Mouse (Mus musculus) Patski (cell line): ENCODE results near the gene Tmem104. TPM values are rescaled to one million over a fixed set of nuclear protein-coding genes. Genes with fewer than 3 reads are reported as not detected.
A peak's percentile ranks its signal among the peaks of the same experiment; 100 is the strongest.

Experiments used
- ATAC-seq: fragments of 100-300 bp; one replicate; pipeline ENCODE4 v1.8.0; 2021
- CTCF ChIA-PET: fragments of 350-600 bp; sonication (Branson Sonifier 250); formaldehyde crosslinking; loops from one replicate; lab custom pipeline; 2022; ENCODE audit warnings: inconsistent platforms; lab: Charles Lee
- POLR2A ChIA-PET: fragments of 350-600 bp; sonication (Branson Sonifier 250); formaldehyde crosslinking; loops from one replicate; lab custom pipeline; 2022; ENCODE audit warnings: antibody characterized with exemption, inconsistent platforms; lab: Charles Lee
- DNase-seq: peaks from one replicate; pipeline ENCODE4 v3.0.0-alpha.2; 2011; ENCODE audit warnings: low read depth, low spot score
- H3K27me3 ChIP-seq: fragments of 371-371 bp; one replicate; pipeline ENCODE4 v1.5.1; 2021
- CTCF ChIP-seq: fragments of 100-300 bp; IDR thresholded peaks from one replicate; pipeline ENCODE4 v1.5.1; 2021
- in situ Hi-C: fragments of 300-500 bp; cut with MboI; formaldehyde crosslinking; loops from 3 replicates; pipeline ENCODE4 v1.11.1; 2018; ENCODE audit warnings: low pct_unique_long_range_greater_than_20kb, mixed read lengths
- polyA plus RNA-seq: library from polyadenylated mRNA; unstranded; gene quantifications from one replicate; pipeline ENCODE4 v1.2.3, GENCODE M21; 2021

The Tmem104 gene
- polyA plus RNA-seq, 1 experiment from 2014 or later, result 10.2 TPM

GRCm38 (mm10) chr11:115286201-115286993 is 99.1 kb downstream of the Tmem104 start:
- ATAC-seq, result no peak
- H3K27me3 ChIP-seq, result no peaks in the 10 kb centered on the region
- ChIA-PET POLR2A (interaction anchor here (0.9 kb wide), 1 partner anchor 11 kb away, joined by 3 read pairs; no protein-coding TSS in a partner anchor), CTCF (interaction anchor here (1.1 kb wide), 1 partner anchor 84 kb away, joined by 3 read pairs; no protein-coding TSS in a partner anchor)
- no peak for DNase-seq
- no peak for TF ChIP-seq CTCF
- in situ Hi-C loops, result no loop called here

DNA sequence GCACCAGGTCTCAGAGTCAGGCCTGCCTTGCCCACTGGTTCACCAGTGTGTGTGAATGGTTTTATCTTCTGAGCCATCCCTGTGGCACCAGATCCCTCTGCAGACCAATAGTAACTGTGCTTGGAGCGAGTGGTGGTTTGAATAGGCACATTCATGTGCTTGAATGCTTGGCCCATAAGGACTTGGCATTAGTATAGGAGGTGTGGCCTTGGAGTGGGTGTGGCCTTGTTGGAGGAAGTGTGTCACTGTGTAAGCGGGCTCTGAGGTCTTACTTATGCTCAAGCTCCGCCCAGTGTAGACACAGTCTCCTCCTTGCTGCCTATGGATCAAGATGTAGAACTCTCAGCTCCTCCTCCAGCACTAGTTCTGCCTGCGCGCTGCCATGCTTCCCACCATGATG is 100.1 kb downstream of the Tmem104 start:
- CTCF ChIA-PET, result interaction anchor here (1.1 kb wide), 1 partner anchor 85 kb away, joined by 3 read pairs; no protein-coding TSS in a partner anchor
- POLR2A ChIA-PET, result interaction anchor here (0.9 kb wide), 1 partner anchor 12 kb away, joined by 3 read pairs; no protein-coding TSS in a partner anchor
- no peak for ATAC-seq
- no peaks in the 10 kb centered on the region for H3K27me3 ChIP-seq
- in situ Hi-C loops, result no loop called here
- no peak for TF ChIP-seq CTCF
- DNase-seq, result no peak

DNA sequence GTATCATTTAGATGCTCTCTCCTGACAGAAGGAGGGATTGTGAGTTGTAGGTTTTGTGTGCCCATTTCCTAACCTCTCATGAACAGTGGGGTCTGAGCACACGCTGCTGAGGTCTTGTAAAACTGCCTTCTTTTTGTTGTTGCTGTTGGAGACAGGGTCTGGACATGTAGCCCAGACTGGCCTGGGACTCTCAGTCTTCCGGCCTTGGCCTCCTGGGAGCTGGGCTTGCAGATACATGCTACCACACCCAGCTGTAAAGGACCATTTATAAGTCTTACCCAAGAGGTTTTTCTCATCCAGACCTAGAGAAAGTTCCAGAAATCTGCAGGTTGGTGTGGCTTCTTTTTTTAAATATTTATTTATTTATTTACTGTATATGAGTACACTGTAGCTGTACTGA is 101.0 kb downstream of the Tmem104 start:
- H3K27me3 ChIP-seq, result no peaks in the 10 kb centered on the region
- ATAC-seq (no peak), DNase-seq (no peak)
- ChIA-PET POLR2A (no interaction called here), CTCF (no interaction called here)
- in situ Hi-C loops, result no loop called here
- TF ChIP-seq CTCF, result no peak

DNA sequence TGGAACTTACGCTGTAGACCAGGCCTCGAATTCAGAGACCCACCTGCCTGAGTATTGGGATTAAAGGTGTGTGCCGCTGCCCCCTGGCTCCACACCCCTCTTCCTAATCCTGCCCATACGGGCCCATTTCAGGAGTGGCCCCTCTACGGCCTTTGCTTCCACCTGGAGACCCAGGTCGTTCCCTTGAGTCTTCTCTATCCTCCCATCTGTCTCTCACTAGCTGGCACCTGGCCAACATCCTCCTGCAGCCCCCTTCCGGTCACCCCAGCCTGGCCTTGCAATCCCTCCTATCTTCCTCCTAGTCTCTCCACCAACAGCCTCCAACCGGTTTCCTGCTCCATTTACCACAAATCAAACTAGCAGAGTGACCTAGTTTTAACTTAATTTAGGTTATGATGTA is 102.6 kb downstream of the Tmem104 start:
- ChIA-PET CTCF (interaction anchor here (0.9 to 2.6 kb wide), 2 partner anchors 8 to 13 kb away, joined by 3 to 9 read pairs; partner anchors contain the start of gene Fdxr), POLR2A (interaction anchor here (1.0 kb wide), 1 partner anchor 51 kb away, joined by 4 read pairs; no protein-coding TSS in a partner anchor)
- no peaks in the 10 kb centered on the region for H3K27me3 ChIP-seq
- DNase-seq (no peak), ATAC-seq (no peak)
- TF ChIP-seq CTCF, result no peak
- in situ Hi-C loops, result no loop called here

GRCm38 (mm10) chr11:115290314-115290713 is 103.0 kb downstream of the Tmem104 start:
- DNase-seq (no peak), ATAC-seq (no peak)
- in situ Hi-C loops, result no loop called here
- ChIA-PET CTCF (interaction anchor here (0.9 to 2.6 kb wide), 2 partner anchors 9 to 13 kb away, joined by 3 to 9 read pairs; partner anchors contain the start of gene Fdxr), POLR2A (interaction anchor here (1.0 to 1.3 kb wide), 2 partner anchors 13 to 51 kb away, joined by 4 read pairs; partner anchors contain the start of gene Fdxr)
- TF ChIP-seq CTCF, result no peak
- H3K27me3 ChIP-seq, result no peaks in the 10 kb centered on the region

DNA sequence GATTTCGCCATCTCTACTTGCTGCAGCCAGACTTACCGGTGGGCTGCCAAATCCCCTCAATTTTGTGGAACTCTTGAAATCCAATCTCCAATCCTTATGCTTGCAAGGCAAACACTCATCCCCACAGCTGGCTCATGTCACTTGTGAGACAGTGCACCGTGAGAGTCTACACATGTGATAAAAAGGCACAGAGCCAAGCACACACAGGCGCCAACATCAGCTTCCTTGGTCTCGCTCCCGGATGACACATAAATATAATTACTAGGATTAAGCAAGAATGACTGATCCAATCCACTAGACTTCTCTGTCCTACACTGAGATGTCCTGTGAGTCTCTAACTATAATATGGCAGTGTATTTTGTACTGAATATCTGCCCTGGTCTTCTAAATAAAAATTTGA is 103.6 kb downstream of the Tmem104 start:
- ChIA-PET CTCF (interaction anchor here (0.9 to 2.6 kb wide), 2 partner anchors 9 to 14 kb away, joined by 3 to 9 read pairs; partner anchors contain the start of gene Fdxr), POLR2A (interaction anchor here (1.0 to 1.3 kb wide), 2 partner anchors 14 to 50 kb away, joined by 4 read pairs; partner anchors contain the start of gene Fdxr)
- ATAC-seq, result peak; percentile 12
- DNase-seq, result no peak
- in situ Hi-C loops, result no loop called here
- no peaks in the 10 kb centered on the region for H3K27me3 ChIP-seq
- TF ChIP-seq CTCF, result no peak

- no peaks in the 10 kb centered on the region for H3K27me3 ChIP-seq
- in situ Hi-C loops, result no loop called here
- CTCF ChIA-PET, result interaction anchor here (2.6 kb wide), 1 partner anchor 15 kb away, joined by 9 read pairs; the partner anchor contains the start of gene Fdxr
- no peak for TF ChIP-seq CTCF
- POLR2A ChIA-PET, result interaction anchor here (1.3 kb wide), 1 partner anchor 14 kb away, joined by 4 read pairs; the partner anchor contains the start of gene Fdxr
- no peak for ATAC-seq
- no peak for DNase-seq
These were observed 104.2 kb downstream of the Tmem104 start for GRCm38 (mm10) chr11:115291503-115291902.

GRCm38 (mm10) chr11:115292631-115293375 is 105.5 kb downstream of the Tmem104 start:
- no peak for TF ChIP-seq CTCF
- H3K27me3 ChIP-seq, result peaks cover 11% of the 10 kb centered on the region
- ATAC-seq (no peak), DNase-seq (no peak)
- POLR2A ChIA-PET, result no interaction called here
- in situ Hi-C loops, result no loop called here
- CTCF ChIA-PET, result interaction anchor here (0.7 to 2.6 kb wide), 2 partner anchors 16 to 29 kb away, joined by 3 to 9 read pairs; partner anchors contain the start of genes Fdxr and Ush1g

DNA sequence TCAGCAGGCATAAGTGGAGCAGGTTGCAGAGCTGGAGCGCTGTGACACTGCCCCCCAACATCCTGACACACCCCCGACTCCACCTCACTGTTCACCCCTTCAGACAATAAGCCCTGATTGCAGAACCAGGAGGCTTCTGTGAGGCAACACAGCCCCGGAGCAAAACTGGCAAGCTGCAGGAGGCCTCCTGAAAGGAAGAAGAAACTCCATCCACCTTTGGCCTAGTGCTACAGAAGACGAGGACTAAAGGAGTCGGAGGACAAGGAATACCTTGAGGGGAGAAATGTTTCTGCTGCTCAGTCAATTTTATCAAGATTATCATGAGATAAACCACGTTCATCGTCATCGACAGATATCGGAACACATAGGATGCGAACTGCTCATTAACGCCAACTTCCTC is 108.7 kb downstream of the Tmem104 start:
- ChIA-PET POLR2A (no interaction called here), CTCF (no interaction called here)
- in situ Hi-C loops, result no loop called here
- no peak for DNase-seq
- H3K27me3 ChIP-seq, result peaks cover 11% of the 10 kb centered on the region
- ATAC-seq, result no peak
- TF ChIP-seq CTCF, result no peak

Other genes with a start within 250 kb of the Tmem104 start
- not detected for gene Cd300c, start 218.3 kb upstream of the Tmem104 start, polyA plus RNA-seq
- 0.08 TPM for gene Cd300ld, start 197.6 kb upstream of the Tmem104 start, polyA plus RNA-seq
- gene Cd300c2, start 185.6 kb upstream of the Tmem104 start, polyA plus RNA-seq, result 0.14 TPM
- not detected for gene Cd300ld2, start 171.3 kb upstream of the Tmem104 start, polyA plus RNA-seq
- not detected for gene Cd300ld4, start 160.5 kb upstream of the Tmem104 start, polyA plus RNA-seq
- gene Cd300ld5, start 149.7 kb upstream of the Tmem104 start, polyA plus RNA-seq, result not detected
- not detected for gene Cd300ld3, start 139.1 kb upstream of the Tmem104 start, polyA plus RNA-seq
- 0.04 TPM for gene Cd300e, start 125.3 kb upstream of the Tmem104 start, polyA plus RNA-seq
- gene Rab37, start 96.1 kb upstream of the Tmem104 start, polyA plus RNA-seq, result 0.35 TPM
- not detected for gene Cd300lf, start 53.5 kb upstream of the Tmem104 start, polyA plus RNA-seq
- 98.7 TPM for gene Slc9a3r1, start 24.1 kb upstream of the Tmem104 start, polyA plus RNA-seq
- 28.0 TPM for gene Nat9, start 372 bp downstream of the Tmem104 start, polyA plus RNA-seq
- not detected for gene Grin2c, start 79.8 kb downstream of the Tmem104 start, polyA plus RNA-seq
- gene Fdxr, start 89.6 kb downstream of the Tmem104 start, polyA plus RNA-seq, result 7.1 TPM
- gene Fads6, start 110.2 kb downstream of the Tmem104 start, polyA plus RNA-seq, result 0.05 TPM
- not detected for gene Otop2, start 119.7 kb downstream of the Tmem104 start, polyA plus RNA-seq
- 0.32 TPM for gene Ush1g, start 134.6 kb downstream of the Tmem104 start, polyA plus RNA-seq
- gene Otop3, start 147.2 kb downstream of the Tmem104 start, polyA plus RNA-seq, result not detected
- gene Hid1, start 180.3 kb downstream of the Tmem104 start, polyA plus RNA-seq, result 15.3 TPM
- gene Cdr2l, start 194.4 kb downstream of the Tmem104 start, polyA plus RNA-seq, result 21.3 TPM
- gene Mrpl58, start 216.3 kb downstream of the Tmem104 start, polyA plus RNA-seq, result 99.9 TPM
- gene Atp5h, start 232.5 kb downstream of the Tmem104 start, polyA plus RNA-seq, result 727 TPM
- 46.0 TPM for gene Kctd2, start 232.6 kb downstream of the Tmem104 start, polyA plus RNA-seq